Mouse (Mus musculus) duodenum, adult 2 months (tissue): ENCODE results near the gene Col5a2. TPM values are rescaled to one million over a fixed set of nuclear protein-coding genes. Genes with fewer than 3 reads are reported as not detected.

ENCODE experiments used
- polyA plus RNA-seq: library from polyadenylated mRNA; depleted of rRNA; stranded (reverse); fragments of >200 nt; gene quantifications from 2 replicates; pipeline ENCODE4 v1.2.3, GENCODE M21; 2012; ENCODE audit warnings: low replicate concordance; rRNA removed

Gene Col5a2
- polyA plus RNA-seq, result 1.1 and 2.2 TPM in 2 replicates

GRCm38 (mm10) chr1:45502865-45503332 lies at the start of gene Col5a2:
Gene Col5a2 (minus strand): TSS chr1:45503282.

Other genes starting within 250 kb of the Col5a2 start
- 15.8 and 21.1 TPM in 2 replicates for gene Col3a1, start 191.7 kb downstream of the Col5a2 start, polyA plus RNA-seq